Mouse (Mus musculus): Measurements from ENCODE around the gene Ppil2. TPM values are rescaled to one million over a fixed set of nuclear protein-coding genes. Genes with fewer than 3 reads are reported as not detected.

Ppil2 gene
- 79.8 and 84.6 TPM in 2 replicates for polyA plus RNA-seq (2012; rRNA removed)

GRCm38 (mm10) chr16:17110771-17111743 lies at the start of gene Ppil2:
Ppil2 (minus strand) TSS chr16:17111257.
- DNase-seq (ENCODE audit: low read depth in 1 of 2, low spot score in 2 of 2): peak; percentile 53 to 67
- Histone ChIP-seq H3K36me3 (ENCODE audit: control insufficient read depth, insufficient read depth, low read length) (peaks cover 8% of the 10 kb centered on the region), H3K4me3 (ENCODE audit: extremely low read depth, insufficient read depth, insufficient read length) (peak within 1 kb of the TSS; percentile 84), H3K27ac (ENCODE audit: insufficient read depth, low read length) (peak within 1 kb of the TSS; percentile 68), H3K4me1 (ENCODE audit: control insufficient read depth, insufficient read depth, insufficient read length) (peaks cover 7% of the 10 kb centered on the region; the same call in 1 of the 2 replicates), H3K27me3 (ENCODE audit: control insufficient read depth, insufficient read depth, low read length) (no peaks in the 10 kb centered on the region)
- no peak for TF ChIP-seq CTCF (IDR thresholded peaks at IDR 0.05; ENCODE audit: extremely low read depth, insufficient read depth, insufficient read length, insufficient replicate concordance)
- TF ChIP-seq POLR2A (IDR thresholded peaks at IDR 0.05; ENCODE audit: low read depth, low read length): peak; percentile 72
- 7% methylated on average over 38 of the region's 38 CpGs for WGBS

GRCm38 (mm10) chr16:17154346-17154745 lies 43.3 kb upstream of the Ppil2 start:
- peaks cover 18% of the 10 kb centered on the region for H3K36me3 ChIP-seq (ENCODE audit: control insufficient read depth, insufficient read depth, low read length)
- 90% methylated on average over 2 of the region's 2 CpGs for WGBS
- H3K27me3 ChIP-seq (ENCODE audit: control insufficient read depth, insufficient read depth, low read length): no peaks in the 10 kb centered on the region
- H3K27ac ChIP-seq (ENCODE audit: insufficient read depth, low read length): no peak overlapping the region
- H3K4me1 ChIP-seq (ENCODE audit: control insufficient read depth, insufficient read depth, insufficient read length): no peaks in the 10 kb centered on the region
- no peak overlapping the region for H3K4me3 ChIP-seq (ENCODE audit: extremely low read depth, insufficient read depth, insufficient read length)
- no peak for DNase-seq (ENCODE audit: low read depth in 1 of 2, low spot score in 2 of 2)
- TF ChIP-seq POLR2A (IDR thresholded peaks at IDR 0.05; ENCODE audit: low read depth, low read length) (no peak), CTCF (IDR thresholded peaks at IDR 0.05; ENCODE audit: extremely low read depth, insufficient read depth, insufficient read length, insufficient replicate concordance) (no peak)

GRCm38 (mm10) chr16:17151874-17152273 lies 40.8 kb upstream of the Ppil2 start:
- TF ChIP-seq CTCF (IDR thresholded peaks at IDR 0.05; ENCODE audit: extremely low read depth, insufficient read depth, insufficient read length, insufficient replicate concordance): no peak
- TF ChIP-seq POLR2A (IDR thresholded peaks at IDR 0.05; ENCODE audit: low read depth, low read length): no peak
- WGBS: 94% methylated on average over 4 of the region's 4 CpGs
- H3K27ac ChIP-seq (ENCODE audit: insufficient read depth, low read length): no peak overlapping the region
- H3K27me3 ChIP-seq (ENCODE audit: control insufficient read depth, insufficient read depth, low read length): no peaks in the 10 kb centered on the region
- no peak overlapping the region for H3K4me3 ChIP-seq (ENCODE audit: extremely low read depth, insufficient read depth, insufficient read length)
- peaks cover 10% of the 10 kb centered on the region for H3K36me3 ChIP-seq (ENCODE audit: control insufficient read depth, insufficient read depth, low read length)
- H3K4me1 ChIP-seq (ENCODE audit: control insufficient read depth, insufficient read depth, insufficient read length): peaks cover 6% of the 10 kb centered on the region
- no peak for DNase-seq (ENCODE audit: low read depth in 1 of 2, low spot score in 2 of 2)

- WGBS: 83% methylated on average over 7 of the region's 7 CpGs
- H3K27ac ChIP-seq (ENCODE audit: insufficient read depth, low read length): no peak overlapping the region
- TF ChIP-seq POLR2A (IDR thresholded peaks at IDR 0.05; ENCODE audit: low read depth, low read length): no peak
- TF ChIP-seq CTCF (IDR thresholded peaks at IDR 0.05; ENCODE audit: extremely low read depth, insufficient read depth, insufficient read length, insufficient replicate concordance): no peak
- peaks cover 8% of the 10 kb centered on the region for H3K36me3 ChIP-seq (ENCODE audit: control insufficient read depth, insufficient read depth, low read length)
- H3K27me3 ChIP-seq (ENCODE audit: control insufficient read depth, insufficient read depth, low read length): no peaks in the 10 kb centered on the region
- peaks cover 6% of the 10 kb centered on the region for H3K4me1 ChIP-seq (ENCODE audit: control insufficient read depth, insufficient read depth, insufficient read length)
- no peak for DNase-seq (ENCODE audit: low read depth in 1 of 2, low spot score in 2 of 2)
- H3K4me3 ChIP-seq (ENCODE audit: extremely low read depth, insufficient read depth, insufficient read length): no peak overlapping the region
Observed at GRCm38 (mm10) chr16:17150520-17151258, 39.6 kb upstream of the Ppil2 start.

DNA sequence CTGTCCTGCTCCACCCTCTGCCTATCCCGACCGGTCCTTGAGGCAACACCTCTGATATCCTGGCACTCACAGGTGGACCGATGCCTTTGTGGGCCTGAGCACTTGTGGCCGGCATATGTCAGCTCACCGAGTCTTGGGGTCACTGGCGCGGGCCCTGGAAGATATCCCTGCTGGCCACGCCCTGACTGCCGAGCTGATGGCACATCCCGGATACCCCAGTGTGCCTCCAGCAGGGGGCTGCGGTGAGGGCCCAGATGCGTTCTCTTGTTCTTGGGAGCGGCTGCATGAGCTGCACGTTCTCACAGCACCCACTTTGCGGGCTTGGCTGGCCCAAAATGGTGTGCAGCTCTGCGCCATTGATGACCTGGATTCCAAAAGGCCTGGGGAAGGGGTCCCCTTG lies 37.0 kb upstream of the Ppil2 start:
- no peak for TF ChIP-seq POLR2A (IDR thresholded peaks at IDR 0.05; ENCODE audit: low read depth, low read length)
- TF ChIP-seq CTCF (IDR thresholded peaks at IDR 0.05; ENCODE audit: extremely low read depth, insufficient read depth, insufficient read length, insufficient replicate concordance): no peak
- H3K36me3 ChIP-seq (ENCODE audit: control insufficient read depth, insufficient read depth, low read length): peaks cover 4% of the 10 kb centered on the region
- H3K4me3 ChIP-seq (ENCODE audit: extremely low read depth, insufficient read depth, insufficient read length): peak overlapping the region; percentile 83; the same call in 1 of the 2 replicates
- no peak overlapping the region for H3K27ac ChIP-seq (ENCODE audit: insufficient read depth, low read length)
- peaks cover 6% of the 10 kb centered on the region for H3K4me1 ChIP-seq (ENCODE audit: control insufficient read depth, insufficient read depth, insufficient read length)
- WGBS: 53% methylated on average over 16 of the region's 16 CpGs
- no peak for DNase-seq (ENCODE audit: low read depth in 1 of 2, low spot score in 2 of 2)
- no peaks in the 10 kb centered on the region for H3K27me3 ChIP-seq (ENCODE audit: control insufficient read depth, insufficient read depth, low read length)

DNA sequence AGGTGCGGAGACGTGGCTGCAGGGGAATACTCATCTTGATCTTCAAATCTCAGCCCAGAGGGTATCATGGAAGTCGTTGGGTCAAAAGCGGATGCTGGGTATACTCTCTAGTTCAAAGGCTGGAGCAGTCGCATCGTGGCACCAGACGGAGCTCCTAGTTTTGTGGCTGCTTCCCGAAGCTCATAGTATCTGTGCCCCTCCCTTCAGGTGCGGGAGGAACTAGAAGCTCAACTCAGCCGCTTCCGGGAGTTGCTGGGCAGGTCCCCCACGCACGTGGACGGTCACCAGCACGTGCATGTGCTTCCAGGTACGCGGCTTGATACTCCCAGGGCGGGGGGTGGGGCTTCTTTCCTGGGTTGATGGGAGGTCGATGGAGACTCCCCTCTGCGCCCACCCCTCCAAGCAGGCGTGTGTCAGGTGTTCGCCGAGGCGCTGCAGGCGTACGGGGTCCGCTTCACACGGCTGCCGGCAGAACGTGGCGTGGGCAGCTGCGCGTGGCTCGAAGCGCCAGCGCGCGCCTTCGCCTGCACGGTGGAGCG lies 36.4 kb upstream of the Ppil2 start:
- Histone ChIP-seq H3K4me3 (ENCODE audit: extremely low read depth, insufficient read depth, insufficient read length) (peak overlapping the region; percentile 83), H3K27me3 (ENCODE audit: control insufficient read depth, insufficient read depth, low read length) (no peaks in the 10 kb centered on the region), H3K27ac (ENCODE audit: insufficient read depth, low read length) (no peak overlapping the region), H3K36me3 (ENCODE audit: control insufficient read depth, insufficient read depth, low read length) (peaks cover 2% of the 10 kb centered on the region), H3K4me1 (ENCODE audit: control insufficient read depth, insufficient read depth, insufficient read length) (peaks cover 6% of the 10 kb centered on the region)
- DNase-seq (ENCODE audit: low read depth in 1 of 2, low spot score in 2 of 2): no peak
- 6% methylated on average over 41 of the region's 41 CpGs for WGBS
- TF ChIP-seq POLR2A (IDR thresholded peaks at IDR 0.05; ENCODE audit: low read depth, low read length) (no peak), CTCF (IDR thresholded peaks at IDR 0.05; ENCODE audit: extremely low read depth, insufficient read depth, insufficient read length, insufficient replicate concordance) (no peak)

All from spleen, adult 2 months (tissue).